Mouse (Mus musculus) embryonic fibroblast, embryonic 13.5 days (primary cell): ENCODE data around the gene Sp6. TPM values are rescaled to one million over a fixed set of nuclear protein-coding genes. Genes with fewer than 3 reads are reported as not detected.

Source experiments
- H3K27ac ChIP-seq: 2 replicates; pipeline ENCODE4 v1.5.1; 2012; ENCODE audit warnings: low read length, control low read depth, inconsistent platforms; ENCODE audit not compliant: insufficient read depth
- H3K4me1 ChIP-seq: 2 replicates; pipeline ENCODE4 v1.6.1; 2011; ENCODE audit warnings: low read length; ENCODE audit not compliant: control insufficient read depth, insufficient read depth
- H3K4me3 ChIP-seq: 2 replicates; pipeline ENCODE4 v1.5.1; 2011; ENCODE audit warnings: mild to moderate bottlenecking, control low read depth, low read length; ENCODE audit not compliant: insufficient read depth
- CTCF ChIP-seq: IDR thresholded peaks from 2 replicates; pipeline ENCODE4 v1.5.1; 2011; ENCODE audit warnings: mild to moderate bottlenecking, control low read depth, low read length, moderate library complexity, borderline replicate concordance; ENCODE audit not compliant: insufficient read depth
- POLR2A ChIP-seq: IDR thresholded peaks from 2 replicates; pipeline ENCODE4 v1.6.1; 2011; ENCODE audit warnings: low read depth, mild to moderate bottlenecking, control low read depth, low read length, moderate library complexity
- polyA plus RNA-seq: library from polyadenylated mRNA; stranded (reverse); fragments of >200 nt; gene quantifications from 2 replicates; pipeline ENCODE4 v1.2.4, GENCODE M21; 2011; ENCODE audit warnings: low read depth; ENCODE audit not compliant: missing spikeins, insufficient read length

The Sp6 gene
- polyA plus RNA-seq, 1 experiment, result 0.33 TPM

- Histone ChIP-seq H3K4me1 (peaks cover 42% of the 10 kb centered on the region), H3K27ac (peak overlapping the region; percentile 59), H3K4me3 (no peak overlapping the region)
- TF ChIP-seq POLR2A (no peak), CTCF (no peak)
Observed at GRCm38 (mm10) chr11:96973426-96973964, 39.7 kb upstream of the Sp6 start.

- Histone ChIP-seq H3K27ac (no peak overlapping the region), H3K4me1 (peaks cover 31% of the 10 kb centered on the region), H3K4me3 (no peak overlapping the region)
- no peak for TF ChIP-seq CTCF
- no peak for TF ChIP-seq POLR2A
Observed at GRCm38 (mm10) chr11:96974813-96975212, 38.4 kb upstream of the Sp6 start.

- H3K27ac ChIP-seq, result peak overlapping the region; percentile 99
- H3K4me3 ChIP-seq, result 0 out of 2 replicates have a peak overlapping the region, but pooled peaks have one; percentile 86
- peaks cover 26% of the 10 kb centered on the region for H3K4me1 ChIP-seq
- no peak for TF ChIP-seq CTCF
- TF ChIP-seq POLR2A, result peak; percentile 37
Observed at GRCm38 (mm10) chr11:96975511-96976378, 37.4 kb upstream of the Sp6 start.

- Histone ChIP-seq H3K4me3 (peak overlapping the region; percentile 86), H3K27ac (peak overlapping the region; percentile 99), H3K4me1 (peaks cover 24% of the 10 kb centered on the region)
- TF ChIP-seq POLR2A (no peak), CTCF (no peak)
Observed at GRCm38 (mm10) chr11:96976379-96976687, 36.9 kb upstream of the Sp6 start.

DNA sequence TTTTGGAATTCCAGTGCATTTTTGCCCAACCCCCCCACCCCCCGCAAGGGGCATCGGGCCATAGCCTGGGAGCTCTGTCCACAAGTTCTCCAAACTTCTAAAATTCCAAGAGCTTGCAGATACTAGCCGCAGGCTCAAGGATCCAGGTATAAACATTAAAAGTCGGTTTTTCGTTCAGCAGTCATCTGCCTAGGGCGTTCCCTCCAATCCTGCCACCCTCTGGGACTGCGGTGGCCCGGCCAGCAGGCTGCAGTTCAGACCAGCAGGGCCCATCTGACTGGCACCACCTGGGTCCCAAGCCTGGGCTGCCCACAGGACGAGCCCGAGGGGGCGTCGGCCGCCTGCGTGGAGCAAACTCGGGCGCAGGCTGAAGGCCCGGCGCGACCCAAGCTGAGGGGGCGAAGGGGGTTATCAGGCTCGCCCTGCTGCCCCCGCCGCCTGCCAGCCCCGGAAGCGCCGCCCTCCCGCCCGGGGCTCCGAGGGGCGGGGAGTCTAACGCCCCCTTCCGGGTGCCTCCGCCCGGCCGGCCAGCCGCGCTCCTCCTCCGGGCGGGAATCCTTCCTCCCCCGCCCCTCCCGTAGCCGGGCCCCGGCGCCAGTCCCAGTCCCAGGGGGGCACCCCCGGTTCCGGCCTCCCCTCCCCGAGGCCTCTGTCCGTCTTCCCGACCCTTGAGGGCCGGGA, 36.1 kb upstream of the Sp6 start:
- Histone ChIP-seq H3K27ac (peak overlapping the region; percentile 99), H3K4me3 (peak overlapping the region; percentile 86), H3K4me1 (peaks cover 21% of the 10 kb centered on the region)
- no peak for TF ChIP-seq CTCF
- TF ChIP-seq POLR2A, result peak; percentile 58

DNA sequence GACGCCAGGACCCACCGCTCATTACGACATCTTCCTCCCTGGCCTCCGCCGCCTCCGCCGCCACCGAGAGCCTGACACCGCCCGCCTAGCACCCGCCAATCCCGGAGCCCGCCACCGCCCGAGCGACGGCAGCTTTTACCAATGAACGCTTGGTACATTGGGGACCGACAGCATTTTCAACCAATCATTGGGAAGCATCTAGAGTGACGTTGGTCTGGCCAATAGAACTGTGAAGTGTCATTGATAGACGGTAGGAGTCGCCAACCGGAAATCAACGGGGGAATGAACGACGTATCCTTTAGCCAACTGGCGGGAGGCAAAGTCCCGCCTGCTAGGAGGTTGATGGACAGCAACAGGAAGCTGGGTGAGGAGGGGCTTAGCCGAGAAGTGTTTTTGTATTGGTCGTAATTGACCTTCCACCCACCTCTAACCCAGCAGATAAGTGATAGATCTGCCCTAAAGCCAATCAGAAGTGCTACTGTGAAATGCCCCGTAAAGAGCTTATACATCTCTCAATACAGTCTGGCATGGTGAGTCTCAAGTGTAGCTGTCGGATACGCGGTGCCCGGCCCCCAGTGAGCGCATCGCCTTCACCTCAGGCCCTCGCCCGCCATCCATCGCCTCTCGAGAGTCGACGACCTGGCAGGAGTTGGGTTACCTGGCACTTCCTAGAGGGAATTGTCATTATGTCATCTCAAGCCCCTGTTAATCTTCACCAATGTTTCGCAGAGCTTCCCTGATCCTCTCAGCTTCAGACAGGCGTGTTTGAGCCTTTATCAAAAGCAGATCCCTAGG, 35.4 kb upstream of the Sp6 start:
- TF ChIP-seq CTCF, result no peak
- peak; percentile 93 for TF ChIP-seq POLR2A
- Histone ChIP-seq H3K4me1 (peaks cover 16% of the 10 kb centered on the region), H3K4me3 (peak overlapping the region; percentile 86), H3K27ac (peak overlapping the region; percentile 73)

DNA sequence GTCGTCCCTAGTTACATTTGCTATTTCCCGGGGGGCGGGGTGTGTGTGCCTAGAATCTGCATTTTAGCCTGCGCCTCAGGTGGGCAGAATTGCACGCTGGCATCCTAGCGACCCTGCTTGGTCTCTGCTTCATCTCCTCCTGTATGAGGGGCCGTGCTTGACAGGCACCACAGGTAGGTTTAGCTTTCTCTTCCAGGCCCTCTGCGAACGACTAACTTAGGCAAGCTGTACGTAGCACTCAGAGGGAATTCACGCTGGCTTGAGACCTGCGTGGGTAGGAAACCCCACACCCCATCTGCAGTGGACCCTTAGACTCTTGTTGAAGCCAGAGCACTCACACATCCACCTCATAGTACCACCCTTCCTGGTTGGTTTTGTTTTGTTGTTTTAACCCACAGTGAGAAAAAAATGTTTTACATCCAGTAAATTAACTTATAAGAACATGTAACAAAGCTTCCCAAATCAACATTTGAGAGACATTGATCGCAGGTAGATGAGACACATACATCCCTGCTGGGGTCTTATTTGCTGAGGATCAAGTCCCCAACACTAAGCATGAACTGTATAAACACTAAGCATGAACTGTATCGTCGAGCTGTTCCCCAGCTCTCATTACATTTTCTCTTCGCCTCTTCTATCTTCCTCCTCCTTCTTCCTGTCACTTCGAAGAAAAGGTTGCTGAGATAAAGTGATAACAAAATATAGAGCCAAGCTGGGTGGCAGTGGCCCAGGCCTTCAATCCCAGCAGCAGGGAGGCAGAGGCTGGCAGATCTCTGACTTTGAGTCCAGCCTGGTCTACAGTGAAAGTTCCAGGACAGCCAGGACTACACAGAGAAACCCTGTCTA, 34.6 kb upstream of the Sp6 start:
- TF ChIP-seq CTCF, result no peak
- peak overlapping the region; percentile 77 for H3K4me3 ChIP-seq
- H3K27ac ChIP-seq, result no peak overlapping the region
- peaks cover 11% of the 10 kb centered on the region for H3K4me1 ChIP-seq

DNA sequence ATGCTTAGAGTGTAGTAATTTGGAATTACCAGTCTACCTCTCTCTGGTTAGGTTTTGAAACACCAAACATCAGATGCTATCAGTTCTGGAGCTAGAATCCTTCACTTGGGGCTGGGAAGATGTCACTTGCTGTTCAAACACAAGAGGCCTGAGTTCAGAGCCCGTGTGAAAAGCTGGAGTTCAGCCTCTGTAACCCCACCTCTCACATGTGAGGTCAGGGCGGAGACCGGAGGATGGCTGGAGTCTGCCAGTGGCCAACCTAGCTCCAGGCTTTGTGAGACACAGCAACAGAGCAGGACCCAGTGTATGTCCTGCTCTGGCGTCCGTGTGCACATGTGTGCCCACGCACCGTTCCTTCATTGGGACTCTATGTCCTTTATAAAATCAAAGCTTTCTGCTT, 33.9 kb upstream of the Sp6 start:
- H3K27ac ChIP-seq, result no peak overlapping the region
- H3K4me3 ChIP-seq, result no peak overlapping the region
- peaks cover 11% of the 10 kb centered on the region; the same call in 1 of the 2 replicates for H3K4me1 ChIP-seq
- TF ChIP-seq POLR2A (no peak), CTCF (no peak)

DNA sequence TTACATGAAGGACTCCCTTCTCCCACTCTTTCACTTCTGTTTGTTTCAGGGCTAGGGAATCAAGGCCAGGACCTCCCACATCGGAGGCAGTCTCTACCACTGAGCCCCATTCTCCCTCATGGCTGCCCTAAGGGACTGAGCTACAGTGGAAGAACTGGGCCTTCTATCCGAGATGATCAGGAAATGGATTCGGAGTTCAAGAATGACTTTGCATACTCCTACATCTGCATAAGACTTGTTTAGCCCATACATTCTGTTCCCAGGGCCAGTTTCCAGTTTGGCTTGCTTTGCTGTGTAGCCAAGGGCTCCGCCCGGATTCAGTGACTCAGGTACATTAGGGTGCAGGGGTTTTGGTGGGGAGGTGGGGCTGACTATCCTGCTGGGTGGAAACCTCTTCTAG, 33.2 kb upstream of the Sp6 start:
- Histone ChIP-seq H3K27ac (no peak overlapping the region), H3K4me1 (peaks cover 11% of the 10 kb centered on the region; the same call in 1 of the 2 replicates), H3K4me3 (no peak overlapping the region)
- no peak for TF ChIP-seq POLR2A
- TF ChIP-seq CTCF, result no peak
